Mouse (Mus musculus): ENCODE data around the gene Mau2. TPM values are rescaled to one million over a fixed set of nuclear protein-coding genes. Genes with fewer than 3 reads are reported as not detected.
A peak's percentile ranks its signal among the peaks of the same experiment; 100 is the strongest.
"Not testable (repeated sequence)": the region's sequence is repeated elsewhere in the genome, so short reads cannot be mapped to it uniquely, and the experiment has no call there.

Mau2 gene
- polyA plus RNA-seq, 1 experiment, result 31.6 TPM

GRCm38 (mm10) chr8:70030255-70030654 lies 12.3 kb downstream of the Mau2 start:
- H3K27ac ChIP-seq (ENCODE audit: insufficient read depth, low read length), result no peak overlapping the region
- no peak overlapping the region for H3K4me3 ChIP-seq (ENCODE audit: insufficient read depth, low read length)
- no peaks in the 10 kb centered on the region for H3K4me1 ChIP-seq (ENCODE audit: control insufficient read depth, insufficient read depth, low read length)
- TF ChIP-seq CTCF (IDR thresholded peaks at IDR 0.05; ENCODE audit: borderline replicate concordance, insufficient read depth, low read length), result no peak
- TF ChIP-seq POLR2A (IDR thresholded peaks at IDR 0.05; ENCODE audit: low read depth, low read length), result no peak

- TF ChIP-seq CTCF (IDR thresholded peaks at IDR 0.05; ENCODE audit: borderline replicate concordance, insufficient read depth, low read length), result no peak
- no peaks in the 10 kb centered on the region for H3K4me1 ChIP-seq (ENCODE audit: control insufficient read depth, insufficient read depth, low read length)
- H3K27ac ChIP-seq (ENCODE audit: insufficient read depth, low read length), result no peak overlapping the region
- no peak overlapping the region for H3K4me3 ChIP-seq (ENCODE audit: insufficient read depth, low read length)
These were observed 16.4 kb downstream of the Mau2 start for GRCm38 (mm10) chr8:70026151-70026550.

GRCm38 (mm10) chr8:70023596-70023995 lies 18.9 kb downstream of the Mau2 start:
- Histone ChIP-seq H3K27ac (ENCODE audit: insufficient read depth, low read length) (no peak overlapping the region), H3K4me3 (ENCODE audit: insufficient read depth, low read length) (no peak overlapping the region), H3K4me1 (ENCODE audit: control insufficient read depth, insufficient read depth, low read length) (no peaks in the 10 kb centered on the region)
- TF ChIP-seq POLR2A (IDR thresholded peaks at IDR 0.05; ENCODE audit: low read depth, low read length) (no peak), CTCF (IDR thresholded peaks at IDR 0.05; ENCODE audit: borderline replicate concordance, insufficient read depth, low read length) (no peak)

GRCm38 (mm10) chr8:70015017-70015416 lies 27.5 kb downstream of the Mau2 start:
- Histone ChIP-seq H3K4me3 (ENCODE audit: insufficient read depth, low read length) (no peak overlapping the region), H3K27ac (ENCODE audit: insufficient read depth, low read length) (no peak overlapping the region), H3K4me1 (ENCODE audit: control insufficient read depth, insufficient read depth, low read length) (0 out of 2 replicates have a peak, but pooled peaks cover 3% of the 10 kb centered on the region)
- TF ChIP-seq POLR2A (IDR thresholded peaks at IDR 0.05; ENCODE audit: low read depth, low read length) (no peak), CTCF (IDR thresholded peaks at IDR 0.05; ENCODE audit: borderline replicate concordance, insufficient read depth, low read length) (no peak)

GRCm38 (mm10) chr8:70012763-70013162 lies 29.8 kb downstream of the Mau2 start:
- Histone ChIP-seq H3K4me3 (ENCODE audit: insufficient read depth, low read length) (no peak overlapping the region), H3K27ac (ENCODE audit: insufficient read depth, low read length) (peak overlapping the region; percentile 81; the same call in 1 of the 2 replicates), H3K4me1 (ENCODE audit: control insufficient read depth, insufficient read depth, low read length) (0 out of 2 replicates have a peak, but pooled peaks cover 3% of the 10 kb centered on the region)
- TF ChIP-seq POLR2A (IDR thresholded peaks at IDR 0.05; ENCODE audit: low read depth, low read length) (no peak), CTCF (IDR thresholded peaks at IDR 0.05; ENCODE audit: borderline replicate concordance, insufficient read depth, low read length) (no peak)

- Histone ChIP-seq H3K27ac (ENCODE audit: insufficient read depth, low read length) (peak overlapping the region; percentile 81), H3K4me3 (ENCODE audit: insufficient read depth, low read length) (no peak overlapping the region), H3K4me1 (ENCODE audit: control insufficient read depth, insufficient read depth, low read length) (0 out of 2 replicates have a peak, but pooled peaks cover 3% of the 10 kb centered on the region)
- TF ChIP-seq POLR2A (IDR thresholded peaks at IDR 0.05; ENCODE audit: low read depth, low read length) (no peak), CTCF (IDR thresholded peaks at IDR 0.05; ENCODE audit: borderline replicate concordance, insufficient read depth, low read length) (no peak)
These were observed 30.2 kb downstream of the Mau2 start for GRCm38 (mm10) chr8:70012350-70012749.

DNA sequence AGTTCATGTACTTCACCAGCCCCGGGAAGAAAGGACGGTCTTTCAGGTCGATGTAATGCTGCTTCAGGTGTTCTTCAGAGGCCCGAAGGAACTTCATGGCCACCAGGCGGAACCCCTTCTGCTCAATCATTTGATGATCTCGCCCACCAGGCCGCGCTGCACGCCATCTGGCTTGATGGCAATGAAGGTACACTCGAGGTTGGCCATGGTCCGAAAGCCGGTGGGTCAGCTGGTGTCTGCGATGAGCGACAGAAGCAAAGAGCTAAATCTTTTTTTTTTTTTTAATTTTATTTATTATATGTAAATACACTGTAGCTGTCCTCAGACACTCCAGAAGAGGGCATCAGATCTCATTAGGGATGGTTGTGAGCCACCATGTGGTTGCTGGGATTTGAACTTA lies 31.7 kb downstream of the Mau2 start:
- H3K27ac ChIP-seq (ENCODE audit: insufficient read depth, low read length); H3K4me1 ChIP-seq (ENCODE audit: control insufficient read depth, insufficient read depth, low read length); H3K4me3 ChIP-seq (ENCODE audit: insufficient read depth, low read length): not testable (repeated sequence)

DNA sequence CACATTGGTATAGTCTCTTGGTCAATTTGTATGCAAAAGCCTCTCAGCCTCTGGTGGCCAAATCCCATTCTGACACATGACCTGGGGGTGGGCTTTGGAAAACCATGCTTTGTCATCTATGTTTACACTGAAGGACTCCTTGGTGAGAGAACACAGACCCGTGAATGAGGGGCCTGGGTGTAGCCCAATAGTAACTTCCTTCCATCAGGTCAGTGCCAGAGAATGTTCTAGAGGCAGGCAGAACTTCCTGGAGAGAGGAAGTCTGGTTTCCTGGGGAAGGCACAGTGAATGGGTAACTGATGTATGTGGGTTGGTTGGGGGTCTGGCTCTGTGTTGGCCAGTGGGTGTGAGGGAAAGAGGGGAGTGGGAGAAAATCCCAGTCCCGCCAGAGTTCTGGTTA lies 37.4 kb downstream of the Mau2 start:
- Histone ChIP-seq H3K27ac (ENCODE audit: insufficient read depth, low read length) (no peak overlapping the region), H3K4me1 (ENCODE audit: control insufficient read depth, insufficient read depth, low read length) (no peaks in the 10 kb centered on the region), H3K4me3 (ENCODE audit: insufficient read depth, low read length) (no peak overlapping the region)
- no peak for TF ChIP-seq CTCF (IDR thresholded peaks at IDR 0.05; ENCODE audit: borderline replicate concordance, insufficient read depth, low read length)
- no peak for TF ChIP-seq POLR2A (IDR thresholded peaks at IDR 0.05; ENCODE audit: low read depth, low read length)

GRCm38 (mm10) chr8:70004345-70004744 lies 38.2 kb downstream of the Mau2 start:
- Histone ChIP-seq H3K4me3 (ENCODE audit: insufficient read depth, low read length) (no peak overlapping the region), H3K4me1 (ENCODE audit: control insufficient read depth, insufficient read depth, low read length) (no peaks in the 10 kb centered on the region), H3K27ac (ENCODE audit: insufficient read depth, low read length) (no peak overlapping the region)
- TF ChIP-seq POLR2A (IDR thresholded peaks at IDR 0.05; ENCODE audit: low read depth, low read length) (no peak), CTCF (IDR thresholded peaks at IDR 0.05; ENCODE audit: borderline replicate concordance, insufficient read depth, low read length) (no peak)

DNA sequence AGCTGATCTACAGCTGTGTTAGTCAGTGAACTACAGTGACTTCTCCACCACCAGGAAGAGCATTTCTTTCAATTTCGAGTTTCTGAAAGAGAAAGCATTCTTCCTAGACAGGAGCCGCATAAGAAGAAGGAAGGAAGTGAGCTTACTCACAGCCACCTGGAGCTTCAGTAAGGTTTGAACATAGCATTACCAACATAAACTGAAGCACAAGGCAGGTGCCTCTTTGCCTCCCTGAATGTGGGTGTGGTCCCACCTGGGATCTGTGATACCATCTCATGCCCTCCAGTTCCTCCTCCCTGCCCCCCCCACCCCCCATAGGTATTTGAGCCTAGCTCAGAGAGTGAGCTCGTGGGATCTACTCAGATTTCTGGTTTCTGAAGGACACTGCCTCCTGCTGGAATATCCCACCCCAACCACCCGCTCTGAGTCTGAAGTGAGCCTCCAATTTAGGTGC lies 39.3 kb downstream of the Mau2 start:
- Histone ChIP-seq H3K27ac (ENCODE audit: insufficient read depth, low read length) (no peak overlapping the region), H3K4me3 (ENCODE audit: insufficient read depth, low read length) (no peak overlapping the region), H3K4me1 (ENCODE audit: control insufficient read depth, insufficient read depth, low read length) (no peaks in the 10 kb centered on the region)
- no peak for TF ChIP-seq POLR2A (IDR thresholded peaks at IDR 0.05; ENCODE audit: low read depth, low read length)
- TF ChIP-seq CTCF (IDR thresholded peaks at IDR 0.05; ENCODE audit: borderline replicate concordance, insufficient read depth, low read length), result no peak

GRCm38 (mm10) chr8:70001892-70002191 lies 40.7 kb downstream of the Mau2 start:
- H3K4me3 ChIP-seq (ENCODE audit: insufficient read depth, low read length); H3K4me1 ChIP-seq (ENCODE audit: control insufficient read depth, insufficient read depth, low read length); H3K27ac ChIP-seq (ENCODE audit: insufficient read depth, low read length): not testable (repeated sequence)

All from embryonic fibroblast, embryonic 13.5 days (primary cell).